Mouse (Mus musculus): Measurements from ENCODE around the gene Sgms1.
A peak's percentile ranks its signal among the peaks of the same experiment; 100 is the strongest.

The Sgms1 gene

DNA sequence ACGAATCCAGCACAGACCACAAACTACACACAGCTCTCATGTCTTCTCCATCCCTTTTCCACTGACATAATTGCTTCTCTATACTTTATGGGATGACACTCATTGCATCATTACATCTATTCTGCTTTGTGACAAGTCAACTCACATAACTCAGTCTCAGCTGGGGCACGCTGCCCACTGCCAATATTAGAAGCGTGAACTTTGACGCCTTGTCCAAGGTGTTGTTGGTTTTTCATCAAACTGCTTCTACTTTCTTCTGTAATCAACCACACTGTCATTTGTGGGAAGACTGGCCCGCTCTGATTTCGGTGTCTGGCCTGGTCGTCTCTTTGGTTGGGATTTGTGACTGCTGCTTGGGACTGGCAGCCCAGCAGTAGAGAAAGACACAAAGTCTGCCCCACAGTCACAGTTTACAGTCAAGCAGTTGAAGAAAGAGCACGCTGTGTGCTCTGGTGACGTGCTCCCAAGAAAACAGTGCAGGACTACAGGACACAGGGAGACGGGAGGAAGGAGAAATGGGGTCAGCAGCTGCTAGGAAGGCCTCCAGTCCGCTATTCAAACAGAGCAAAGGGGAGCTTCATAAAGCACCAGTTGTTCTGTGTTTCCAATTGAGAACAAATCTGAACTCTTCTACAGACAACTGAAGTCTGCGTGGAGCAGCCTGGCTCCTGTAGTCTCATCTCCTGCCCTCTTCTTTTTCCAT lies 120.2 kb downstream of the Sgms1 start:
- no peak for DNase-seq (ENCODE audit: low spot score)

DNA sequence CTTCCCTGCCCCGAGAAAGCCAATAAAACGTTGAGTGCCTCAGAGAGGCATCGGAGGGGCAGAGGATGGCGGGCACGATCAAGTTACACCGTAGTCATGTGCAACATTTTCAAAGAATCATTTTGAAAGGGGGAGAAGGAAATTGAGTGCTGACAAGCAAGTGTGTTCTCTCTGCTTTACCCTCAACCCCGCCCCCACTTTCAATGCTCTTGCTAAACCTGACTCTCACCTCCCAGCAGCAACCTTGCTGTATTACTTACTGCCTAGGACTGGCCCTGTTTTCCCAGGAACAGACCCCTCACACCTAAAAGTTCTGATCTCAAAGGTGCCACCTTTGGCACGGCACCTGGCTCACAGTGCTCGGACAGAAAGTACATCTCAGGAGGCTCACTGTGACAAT lies 121.0 kb downstream of the Sgms1 start:
- DNase-seq (ENCODE audit: low spot score): no peak

GRCm38 (mm10) chr19:32266385-32267252 lies 122.9 kb downstream of the Sgms1 start:
- DNase-seq (ENCODE audit: low spot score): no peak

- no peak for DNase-seq (ENCODE audit: low spot score)
Measured at GRCm38 (mm10) chr19:32263753-32264152, 125.8 kb downstream of the Sgms1 start.

GRCm38 (mm10) chr19:32262805-32263572 lies 126.5 kb downstream of the Sgms1 start:
- DNase-seq (ENCODE audit: low spot score): no peak

DNA sequence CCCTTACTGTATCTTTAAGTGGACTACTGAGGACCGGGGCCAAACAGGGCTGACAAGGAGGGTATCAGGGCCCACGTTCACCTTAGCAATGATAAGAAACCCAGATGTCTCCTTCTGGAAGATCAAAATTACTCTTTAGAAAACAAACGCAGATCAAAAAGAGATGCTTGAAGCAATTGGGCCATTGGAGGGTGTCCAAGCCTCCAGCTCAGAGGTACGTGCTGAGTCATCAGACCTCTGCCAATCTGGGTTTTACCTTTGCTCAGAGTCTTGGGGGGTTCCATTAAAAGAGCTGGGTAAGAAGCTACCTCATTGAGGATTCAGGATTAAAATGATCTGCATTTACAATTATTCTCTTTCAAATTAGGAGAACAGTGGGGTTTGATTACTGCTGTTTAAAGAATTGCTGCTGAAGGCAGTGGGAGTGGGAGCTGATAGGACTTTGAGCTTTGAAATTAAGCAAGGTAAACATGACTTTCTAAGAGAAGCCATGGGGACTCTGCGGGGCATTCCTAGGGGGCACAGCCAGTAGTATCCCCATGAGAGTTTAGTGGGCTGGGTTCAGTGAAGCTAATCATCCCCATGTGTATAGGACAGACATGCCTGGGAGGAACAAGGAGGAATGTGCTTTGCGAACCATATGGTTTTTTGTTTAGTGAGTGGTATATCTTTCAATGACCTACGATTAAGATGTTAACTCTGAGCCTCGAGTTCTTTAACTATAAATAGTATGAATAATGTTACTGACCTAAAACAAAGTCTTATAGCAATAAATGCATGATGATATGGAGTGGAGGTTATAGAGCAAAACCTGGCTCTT lies 128.4 kb downstream of the Sgms1 start:
- no peak for DNase-seq (ENCODE audit: low spot score)

GRCm38 (mm10) chr19:32259830-32260229 lies 129.7 kb downstream of the Sgms1 start:
- DNase-seq (ENCODE audit: low spot score): no peak

DNA sequence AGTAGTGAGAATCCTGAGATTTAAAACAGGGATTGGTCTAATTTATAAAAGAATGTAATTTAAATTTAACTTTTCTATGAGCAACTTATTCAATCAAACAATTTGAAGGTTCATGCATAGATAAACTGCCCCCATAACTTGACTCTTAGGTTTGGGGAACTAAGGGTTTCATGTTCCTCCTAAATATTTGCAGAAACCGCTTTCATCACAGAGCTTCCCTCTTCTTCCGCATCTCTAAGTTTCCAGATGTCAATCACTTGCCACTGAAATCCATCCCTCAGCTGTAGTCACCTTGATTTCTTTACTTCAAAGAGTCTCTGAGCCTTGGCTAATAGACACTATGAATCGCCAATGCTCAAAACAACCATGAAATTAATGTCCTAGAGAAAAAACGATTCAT lies 130.5 kb downstream of the Sgms1 start:
- no peak for DNase-seq (ENCODE audit: low spot score)

GRCm38 (mm10) chr19:32258146-32258545 lies 131.4 kb downstream of the Sgms1 start:
- no peak for DNase-seq (ENCODE audit: low spot score)

GRCm38 (mm10) chr19:32257616-32258015 lies 131.9 kb downstream of the Sgms1 start:
- no peak for DNase-seq (ENCODE audit: low spot score)

- no peak for DNase-seq (ENCODE audit: low spot score)
Measured at GRCm38 (mm10) chr19:32256706-32257415, 132.7 kb downstream of the Sgms1 start.

- no peak for DNase-seq (ENCODE audit: low spot score)
Measured at GRCm38 (mm10) chr19:32255429-32256185, 133.9 kb downstream of the Sgms1 start.

DNA sequence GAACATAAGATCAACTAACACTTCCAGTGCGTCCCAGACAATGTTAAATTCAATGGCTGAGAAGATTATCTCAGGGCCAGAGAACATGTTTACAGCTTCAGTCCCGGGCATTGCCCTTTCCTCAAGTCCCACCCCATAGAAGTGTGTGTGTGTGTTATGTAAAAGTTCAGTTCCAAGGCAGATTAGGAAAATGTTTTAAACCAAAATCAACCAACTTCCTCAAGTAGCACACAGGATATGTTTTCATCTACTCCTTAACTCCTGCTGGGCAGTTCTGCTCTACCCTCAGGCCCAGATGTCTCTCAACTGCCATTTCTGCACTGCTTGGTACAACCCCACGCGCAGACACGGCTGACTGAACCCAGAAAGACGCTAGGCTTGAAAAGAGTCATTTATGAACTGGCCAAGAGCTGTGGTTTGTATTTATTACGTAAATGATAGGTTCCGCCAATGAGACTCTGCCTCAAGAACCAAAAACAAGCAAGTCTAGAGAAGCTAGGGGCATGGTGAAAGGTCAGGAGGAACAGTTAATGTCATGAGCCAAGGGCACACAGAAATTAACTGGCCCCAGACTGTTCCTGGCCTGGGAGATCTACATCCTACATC lies 134.7 kb downstream of the Sgms1 start:
- peak; percentile 25 for DNase-seq (ENCODE audit: low spot score)

GRCm38 (mm10) chr19:32254204-32254603 lies 135.3 kb downstream of the Sgms1 start:
- DNase-seq (ENCODE audit: low spot score): no peak

DNA sequence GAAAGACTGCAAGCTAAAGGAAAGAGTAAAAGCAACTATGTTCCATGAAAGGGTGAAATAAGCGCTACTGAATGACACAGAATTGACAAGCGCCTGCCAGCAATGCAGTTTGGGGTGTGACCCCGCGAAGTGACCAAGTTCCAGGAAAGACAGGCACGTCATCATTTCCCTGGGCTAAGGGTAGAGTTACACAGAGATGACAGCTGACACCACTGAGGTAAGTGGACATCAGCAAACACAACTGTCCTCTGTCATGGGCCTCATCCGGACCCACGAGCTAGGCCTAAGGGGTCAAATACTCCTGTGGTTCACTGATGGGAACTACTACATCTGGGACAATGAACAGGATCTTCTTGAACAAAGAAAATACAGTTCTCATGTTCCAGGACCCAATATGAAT lies 136.5 kb downstream of the Sgms1 start:
- DNase-seq (ENCODE audit: low spot score): no peak

- DNase-seq (ENCODE audit: low spot score): no peak
Measured at GRCm38 (mm10) chr19:32252451-32252850, 137.1 kb downstream of the Sgms1 start.

DNA sequence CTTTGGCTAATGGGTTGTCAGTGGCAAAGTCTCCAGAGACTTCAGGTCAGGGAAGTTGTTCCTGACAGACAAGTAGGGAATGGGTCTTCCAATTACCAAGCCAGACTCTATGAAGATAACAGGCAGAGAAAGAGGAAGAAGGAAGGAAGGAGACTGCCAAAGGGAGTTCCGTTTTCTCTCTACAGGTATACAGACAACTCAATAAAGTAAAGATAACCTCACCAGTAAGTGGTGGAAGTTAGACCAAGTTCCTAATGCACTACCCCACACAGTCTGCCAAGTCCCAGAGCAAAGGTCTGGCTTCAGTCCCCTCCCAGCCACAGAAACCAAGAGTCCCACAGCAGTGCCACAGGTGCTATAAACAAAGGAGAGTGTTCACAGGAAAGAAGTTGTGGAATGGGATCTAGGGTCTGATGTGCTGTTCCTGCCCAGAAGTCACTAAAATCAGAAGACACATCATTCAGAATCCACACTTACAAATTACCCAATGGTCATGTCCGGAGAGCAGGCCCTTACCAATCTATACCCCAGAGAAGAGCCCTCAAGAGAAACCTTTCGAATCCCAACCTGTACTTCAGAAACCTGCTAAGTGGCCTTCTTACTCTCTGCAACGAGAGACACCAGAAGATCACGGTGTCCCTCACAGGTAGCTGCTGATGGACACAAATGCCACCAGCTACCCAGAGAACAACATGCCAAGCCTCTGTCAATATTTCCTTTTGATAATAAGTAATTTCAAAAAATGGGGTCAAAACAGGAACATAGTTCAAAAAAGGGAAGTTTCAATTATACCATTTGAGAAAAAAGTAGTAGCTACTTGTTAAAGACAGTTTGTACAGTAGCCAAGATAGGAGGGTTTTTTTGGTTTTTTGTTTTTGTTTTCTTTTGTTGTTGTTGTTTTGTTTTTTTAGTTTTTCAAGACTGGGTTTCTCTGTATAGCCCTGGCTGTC lies 140.1 kb downstream of the Sgms1 start:
- no peak for DNase-seq (ENCODE audit: low spot score)

DNA sequence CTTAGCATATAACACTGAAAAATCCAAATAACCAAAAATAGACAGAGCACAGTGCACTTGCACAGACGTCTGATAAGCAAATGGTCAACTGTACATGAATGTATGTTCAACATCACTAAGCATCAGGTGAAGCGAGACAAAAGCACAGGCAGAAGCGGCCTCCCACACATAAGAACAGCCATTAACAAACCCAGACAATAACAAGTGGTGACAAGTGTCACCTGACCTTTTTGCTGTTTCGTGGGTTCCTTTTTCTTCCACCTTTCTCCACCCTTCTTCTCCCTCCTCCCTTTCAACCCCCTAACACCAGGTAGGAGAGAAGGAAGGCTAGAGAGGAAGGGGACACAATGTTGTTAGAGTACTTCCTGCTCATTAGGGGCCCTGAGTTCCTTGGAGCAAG lies 144.6 kb downstream of the Sgms1 start:
- no peak for DNase-seq (ENCODE audit: low spot score)

DNA sequence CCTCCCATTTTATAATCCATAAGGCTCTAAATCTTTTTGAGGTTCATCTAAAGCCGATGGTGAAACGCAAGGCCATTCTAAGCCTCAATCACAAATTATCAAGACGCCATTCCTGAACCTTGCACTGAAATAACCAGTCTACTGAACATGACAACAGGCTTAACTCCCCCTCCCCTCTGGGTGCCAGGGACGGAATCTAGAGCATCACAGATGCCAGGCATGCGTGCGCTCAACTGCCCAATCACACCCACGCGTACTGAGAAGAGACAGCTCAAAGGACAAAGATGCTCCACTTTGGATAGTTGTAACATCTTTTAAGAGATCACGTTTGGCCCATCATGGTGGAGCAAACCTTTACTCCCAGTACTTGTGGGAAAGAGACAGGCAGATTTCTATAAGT lies 146.3 kb downstream of the Sgms1 start:
- DNase-seq (ENCODE audit: low spot score): no peak

Data from ovary, postnatal 36 days (tissue).